Mouse (Mus musculus) CD4-positive, CD25-positive, alpha-beta regulatory T cell, adult 2 months (primary cell): ENCODE results near the gene Thbs3.
"Not testable (repeated sequence)": the region's sequence is repeated elsewhere in the genome, so short reads cannot be mapped to it uniquely, and the experiment has no call there.

Experiments used
- DNase-seq: peaks from one replicate; pipeline ENCODE4 v3.0.0-alpha.2; 2012; ENCODE audit warnings: low read depth, low spot score

The Thbs3 gene

GRCm38 (mm10) chr3:89195979-89196877 is 18.8 kb upstream of the Thbs3 start:
- DNase-seq: peak; percentile 96

- no peak for DNase-seq
Measured at GRCm38 (mm10) chr3:89199839-89200238, 15.1 kb upstream of the Thbs3 start.

GRCm38 (mm10) chr3:89202253-89203141 is 12.5 kb upstream of the Thbs3 start, which contains the start of gene Gba:
Gba (plus strand) TSS chr3:89202928.
- DNase-seq: peak; percentile 94

- no peak for DNase-seq
Measured at GRCm38 (mm10) chr3:89203142-89203514, 11.9 kb upstream of the Thbs3 start.

- no peak for DNase-seq
Measured at GRCm38 (mm10) chr3:89206079-89206478, 8.9 kb upstream of the Thbs3 start.

GRCm38 (mm10) chr3:89206695-89207094 is 8.3 kb upstream of the Thbs3 start:
- no peak for DNase-seq

- no peak for DNase-seq
Measured at GRCm38 (mm10) chr3:89208075-89208657, 6.8 kb upstream of the Thbs3 start.

GRCm38 (mm10) chr3:89208736-89209135 is 6.2 kb upstream of the Thbs3 start:
- no peak for DNase-seq

GRCm38 (mm10) chr3:89209731-89210130 is 5.2 kb upstream of the Thbs3 start:
- no peak for DNase-seq

GRCm38 (mm10) chr3:89210162-89210561 is 4.8 kb upstream of the Thbs3 start:
- DNase-seq: no peak

- DNase-seq: no peak
Measured at GRCm38 (mm10) chr3:89210731-89211130, 4.2 kb upstream of the Thbs3 start.

GRCm38 (mm10) chr3:89213803-89214530 is 1.0 kb upstream of the Thbs3 start:
- DNase-seq: peak; percentile 96

GRCm38 (mm10) chr3:89215853-89216252 is 873 bp downstream of the Thbs3 start:
- DNase-seq: peak; percentile 95

GRCm38 (mm10) chr3:89216407-89216806 is 1.4 kb downstream of the Thbs3 start:
- not testable (repeated sequence) for DNase-seq

GRCm38 (mm10) chr3:89218271-89218670 is 3.3 kb downstream of the Thbs3 start:
- DNase-seq: no peak

- no peak for DNase-seq
Measured at GRCm38 (mm10) chr3:89219546-89219945, 4.6 kb downstream of the Thbs3 start.

- no peak for DNase-seq
Measured at GRCm38 (mm10) chr3:89221167-89221566, 6.2 kb downstream of the Thbs3 start.

GRCm38 (mm10) chr3:89224796-89225195 is 9.8 kb downstream of the Thbs3 start:
- no peak for DNase-seq

- no peak for DNase-seq
Measured at GRCm38 (mm10) chr3:89225321-89225815, 10.4 kb downstream of the Thbs3 start.

- no peak for DNase-seq
Measured at GRCm38 (mm10) chr3:89225918-89226317, 10.9 kb downstream of the Thbs3 start.

- no peak for DNase-seq
Measured at GRCm38 (mm10) chr3:89226361-89226760, 11.4 kb downstream of the Thbs3 start.
